Mouse (Mus musculus) retina, adult 2 months (tissue): ENCODE measurements around the gene BC035044.
"Not testable (repeated sequence)": the region's sequence is repeated elsewhere in the genome, so short reads cannot be mapped to it uniquely, and the experiment has no call there.

Experiments used
- DNase-seq: peaks from one replicate; pipeline ENCODE4 v3.0.0-alpha.2; 2012; ENCODE audit warnings: low read depth, low spot score

Gene BC035044

GRCm38 (mm10) chr6:128890948-128891355, at the start of gene BC035044:
Gene BC035044 (minus strand): TSS chr6:128891126.
- DNase-seq: no peak

- not testable (repeated sequence) for DNase-seq
These were observed 45.2 kb upstream of the BC035044 start for GRCm38 (mm10) chr6:128935889-128936665.

- not testable (repeated sequence) for DNase-seq
These were observed 43.2 kb upstream of the BC035044 start, which contains the start of gene Clec2g for GRCm38 (mm10) chr6:128934081-128934480. Gene Clec2g (plus strand): TSS chr6:128934381.

- no peak for DNase-seq
These were observed 42.1 kb upstream of the BC035044 start for GRCm38 (mm10) chr6:128933050-128933449.

- DNase-seq: no peak
These were observed 26.4 kb upstream of the BC035044 start for GRCm38 (mm10) chr6:128917322-128917721.

GRCm38 (mm10) chr6:128913598-128914254, 22.8 kb upstream of the BC035044 start:
- no peak for DNase-seq

- not testable (repeated sequence) for DNase-seq
These were observed 10.0 kb upstream of the BC035044 start for GRCm38 (mm10) chr6:128900796-128901552.

GRCm38 (mm10) chr6:128900044-128900443, 9.1 kb upstream of the BC035044 start:
- no peak for DNase-seq

- no peak for DNase-seq
These were observed 4.6 kb upstream of the BC035044 start for GRCm38 (mm10) chr6:128895404-128896001.

- DNase-seq: no peak
These were observed 2.1 kb downstream of the BC035044 start for GRCm38 (mm10) chr6:128888834-128889233.

GRCm38 (mm10) chr6:128887091-128887790, 3.7 kb downstream of the BC035044 start, which contains the start of gene Clec2i:
Gene Clec2i (plus strand): TSS chr6:128887588.
- DNase-seq: not testable (repeated sequence)

- DNase-seq: no peak
These were observed 18.9 kb downstream of the BC035044 start for GRCm38 (mm10) chr6:128871910-128872610.

GRCm38 (mm10) chr6:128868861-128869260, 22.1 kb downstream of the BC035044 start:
- no peak for DNase-seq

GRCm38 (mm10) chr6:128857976-128858375, 33.0 kb downstream of the BC035044 start:
- no peak for DNase-seq

GRCm38 (mm10) chr6:128856250-128856649, 34.7 kb downstream of the BC035044 start:
- DNase-seq: no peak

GRCm38 (mm10) chr6:128855477-128855876, 35.4 kb downstream of the BC035044 start:
- no peak for DNase-seq

- DNase-seq: no peak
These were observed 36.0 kb downstream of the BC035044 start for GRCm38 (mm10) chr6:128854895-128855294.

GRCm38 (mm10) chr6:128854024-128854820, 36.7 kb downstream of the BC035044 start:
- no peak for DNase-seq

GRCm38 (mm10) chr6:128852766-128853165, 38.2 kb downstream of the BC035044 start:
- DNase-seq: no peak
